Comparison of ENCODE assay signal across 9 mouse cellular contexts in genomic region chr9:63909618-63910017, GRCm38 (mm10).
A peak's percentile ranks its signal among the peaks of the same experiment; 100 is the strongest.
DNase-seq lines count a peak whose midpoint lies in the region; ATAC-seq and TF ChIP-seq lines count a peak whose summit lies in the region.
"Had no signal": no experiment of that assay in that cellular context is flagged by ENCODE, and none has a peak within 500 bp of the region (broad histone marks: within the 10 kb centered on the region; RNA-seq: fewer than 3 reads in every experiment).

No protein-coding gene starts in this region.

- H3K9ac ChIP-seq in liver, embryonic 14.5 days (replicated peaks): no peak overlapping the region
- H3K9ac ChIP-seq: hindbrain, embryonic 15.5 days had no signal

- H3K27me3 ChIP-seq in liver, embryonic 14.5 days (ENCODE audit: control insufficient read depth, insufficient read depth, low read length): no peaks in the 10 kb centered on the region
- H3K27me3 ChIP-seq: hindbrain, embryonic 15.5 days had no signal

- DNase-seq in 416B (ENCODE audit: low read depth) (peak; percentile 79), R1 (ENCODE audit: low read depth, low spot score) (peak; percentile 90)
- peak; percentile 68 to 79 for DNase-seq in cerebellum, postnatal 4 days (ENCODE audit: low spot score in 2 of 2)
- peak; percentile 66 to 79 for DNase-seq in gastrocnemius, postnatal 4 days (ENCODE audit: low spot score in 2 of 2)
- DNase-seq in kidney, postnatal 10 days: peak; percentile 90
- peak; percentile 38 to 45 (median 41) for DNase-seq in liver, embryonic 14.5 days (ENCODE audit: low read depth in 3 of 3, low spot score in 3 of 3)
- peak; percentile 83 to 85 for DNase-seq in right cerebral cortex, adult 2 months (ENCODE audit: low spot score in 2 of 2)
- peak; percentile 66 to 68 for DNase-seq in urinary bladder, adult 18-20 months (ENCODE audit: low spot score in 2 of 2)

- ATAC-seq in liver, embryonic 14.5 days (ENCODE audit: insufficient read depth): no peak

- TF ChIP-seq CTCF in liver, embryonic 14.5 days (IDR thresholded peaks at IDR 0.05; ENCODE audit: low read depth): peak; percentile 99

- H3K36me3 ChIP-seq in liver, embryonic 14.5 days (replicated peaks; ENCODE audit: control insufficient read depth, insufficient read depth, low read depth): no peaks in the 10 kb centered on the region
- H3K36me3 ChIP-seq: hindbrain, embryonic 15.5 days had no signal

- no peak overlapping the region for H3K4me2 ChIP-seq in liver, embryonic 14.5 days (ENCODE audit: low read depth)
- H3K4me2 ChIP-seq: hindbrain, embryonic 15.5 days had no signal

- H3K27ac ChIP-seq in liver, embryonic 14.5 days: no peak overlapping the region
- H3K27ac ChIP-seq: hindbrain, embryonic 15.5 days had no signal

- H3K4me1 ChIP-seq in liver, embryonic 14.5 days (replicated peaks; ENCODE audit: control insufficient read depth in 2 of 2, insufficient read depth in 2 of 2, low read length in 1 of 2): no peaks in the 10 kb centered on the region
- H3K4me1 ChIP-seq: hindbrain, embryonic 15.5 days had no signal

- TF ChIP-seq EP300 in liver, embryonic 14.5 days (IDR thresholded peaks at IDR 0.05; ENCODE audit: low read depth): no peak

- no peak overlapping the region for H3K4me3 ChIP-seq in liver, embryonic 14.5 days (ENCODE audit: insufficient read depth in 1 of 2, low read depth in 2 of 2, low read length in 2 of 2)
- H3K4me3 ChIP-seq: hindbrain, embryonic 15.5 days had no signal

- WGBS in liver, embryonic 14.5 days (ENCODE audit: insufficient replicate concordance): 9% methylated on average over 5 of the region's 5 CpGs

- H3K9me3 ChIP-seq in liver, embryonic 14.5 days (ENCODE audit: control insufficient read depth, low read length): no peaks in the 10 kb centered on the region
- H3K9me3 ChIP-seq: hindbrain, embryonic 15.5 days had no signal
